Mouse (Mus musculus): ENCODE results near the gene Prm3.

- TF ChIP-seq CTCF (conservative IDR thresholded peaks at IDR 0.05; ENCODE audit: insufficient read depth, insufficient read length, low read depth, low read length) (no peak), POLR2A (IDR thresholded peaks at IDR 0.05; ENCODE audit: low read depth, low read length) (no peak)
These were observed 45.7 kb upstream of the Prm3 start for GRCm38 (mm10) chr16:10836388-10836787.

All from kidney, adult 2 months (tissue).